Mouse (Mus musculus) small intestine, adult 2 months (tissue): ENCODE data around the gene 1700010I14Rik.

ENCODE experiments used
- CTCF ChIP-seq: fragments of 200-500 bp; IDR thresholded peaks from 2 replicates; pipeline ENCODE4 v1.5.1; 2012; ENCODE audit warnings: low read depth, mild to moderate bottlenecking, control low read depth, inconsistent platforms, low read length, moderate library complexity, mixed read lengths; ENCODE audit not compliant: insufficient replicate concordance, insufficient read length; ENCODE audit errors: extremely low read depth
- POLR2A ChIP-seq: fragments of 200-500 bp; IDR thresholded peaks from 2 replicates; pipeline ENCODE4 v1.6.1; 2012; ENCODE audit warnings: low read depth, mild to moderate bottlenecking, control low read depth, inconsistent platforms, low read length, moderate library complexity

- TF ChIP-seq CTCF (no peak), POLR2A (no peak)
Measured at GRCm38 (mm10) chr17:8976745-8977144, 11.4 kb upstream of the 1700010I14Rik start.
